Mouse (Mus musculus) lung, postnatal 0 days (tissue): ENCODE results near the gene Ncapg2.

Source experiments
- CTCF ChIP-seq: IDR thresholded peaks from 2 replicates; pipeline ENCODE4 v1.5.1; 2016; ENCODE audit warnings: antibody characterized with exemption, mild to moderate bottlenecking
- EP300 ChIP-seq: IDR thresholded peaks from 2 replicates; pipeline ENCODE4 v1.6.1; 2016; ENCODE audit warnings: antibody characterized with exemption, mild to moderate bottlenecking, control low read depth

- TF ChIP-seq CTCF, result no peak
- no peak for TF ChIP-seq EP300
Observed at GRCm38 (mm10) chr12:116367346-116367745, 37.9 kb upstream of the Ncapg2 start.
